Mouse (Mus musculus): ENCODE results near the gene Lztfl1. TPM values are rescaled to one million over a fixed set of nuclear protein-coding genes. Genes with fewer than 3 reads are reported as not detected.

Lztfl1 gene
- polyA plus RNA-seq, 1 experiment from 2014 or later = 65.8 TPM

DNA sequence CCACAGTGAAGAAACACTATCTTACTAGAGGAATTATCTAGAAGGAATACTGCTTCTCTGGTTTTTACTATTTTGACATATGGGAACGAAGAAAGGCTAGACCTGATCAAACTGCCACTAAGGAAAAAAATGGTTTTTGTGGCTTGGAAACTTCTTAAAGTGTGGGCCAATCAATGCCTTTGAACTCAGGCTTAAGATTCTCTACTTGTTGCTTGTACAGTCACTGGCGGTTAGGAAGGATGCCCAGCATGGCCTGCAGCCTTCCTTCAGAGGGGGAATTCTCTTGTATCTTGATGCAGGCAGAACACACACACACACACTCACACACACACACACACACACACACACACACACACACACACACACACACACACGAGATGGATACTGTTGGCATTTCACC, 16.6 kb upstream of the Lztfl1 start:
- H3K4me2 ChIP-seq = no peak overlapping the region
- ATAC-seq (ENCODE audit: insufficient number of reproducible peaks, insufficient read depth, low FRiP score, low TSS enrichment, low read depth) = no peak
- H3K36me3 ChIP-seq = no peaks in the 10 kb centered on the region
- no peaks in the 10 kb centered on the region for H3K27me3 ChIP-seq
- 65% methylated on average over 3 of the region's 3 CpGs for WGBS
- H3K9me3 ChIP-seq = no peaks in the 10 kb centered on the region
- no peak overlapping the region for H3K4me3 ChIP-seq
- H3K4me1 ChIP-seq = no peaks in the 10 kb centered on the region
- no peak overlapping the region for H3K9ac ChIP-seq
- no peak overlapping the region for H3K27ac ChIP-seq

GRCm38 (mm10) chr9:123731271-123731670, 13.8 kb upstream of the Lztfl1 start:
- WGBS = 74% methylated on average over 3 of the region's 3 CpGs
- H3K4me2 ChIP-seq = no peak overlapping the region
- peaks cover 2% of the 10 kb centered on the region; the same call in 1 of the 2 replicates for H3K27me3 ChIP-seq
- ATAC-seq (ENCODE audit: insufficient number of reproducible peaks, insufficient read depth, low FRiP score, low TSS enrichment, low read depth) = no peak
- no peak overlapping the region for H3K27ac ChIP-seq
- H3K9me3 ChIP-seq = no peaks in the 10 kb centered on the region
- H3K4me1 ChIP-seq = no peaks in the 10 kb centered on the region
- no peak overlapping the region for H3K4me3 ChIP-seq
- H3K9ac ChIP-seq = no peak overlapping the region
- no peaks in the 10 kb centered on the region for H3K36me3 ChIP-seq

GRCm38 (mm10) chr9:123722737-123723493, 5.4 kb upstream of the Lztfl1 start:
- Histone ChIP-seq H3K4me3 (no peak overlapping the region), H3K36me3 (no peaks in the 10 kb centered on the region), H3K27me3 (peaks cover 2% of the 10 kb centered on the region; the same call in 1 of the 2 replicates), H3K4me1 (no peaks in the 10 kb centered on the region), H3K9ac (no peak overlapping the region), H3K27ac (no peak overlapping the region), H3K4me2 (no peak overlapping the region), H3K9me3 (no peaks in the 10 kb centered on the region)
- no peak for ATAC-seq (ENCODE audit: insufficient number of reproducible peaks, insufficient read depth, low FRiP score, low TSS enrichment, low read depth)
- 64% methylated on average over 2 of the region's 2 CpGs for WGBS

DNA sequence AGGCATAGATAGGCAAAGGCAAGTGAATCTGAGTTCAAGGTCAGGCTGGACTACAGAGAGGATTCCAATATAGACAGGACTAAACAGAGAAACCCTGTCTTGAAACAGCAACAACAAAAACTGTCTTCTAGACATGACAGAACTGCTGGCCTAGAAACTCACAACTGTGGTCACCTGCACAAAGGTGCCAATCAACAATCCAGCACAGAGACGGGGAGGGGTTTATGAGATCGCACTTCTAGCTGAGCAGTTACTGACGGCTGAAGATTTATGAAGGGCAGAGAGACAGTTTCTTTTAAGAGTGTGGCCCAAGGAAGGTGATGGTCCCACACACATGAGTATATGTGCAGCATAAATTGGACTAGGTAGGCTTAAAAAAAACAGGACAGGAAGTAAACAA, 1.2 kb downstream of the Lztfl1 start:
- H3K9ac ChIP-seq = peak overlapping the region; percentile 51
- no peaks in the 10 kb centered on the region for H3K9me3 ChIP-seq
- H3K4me3 ChIP-seq = peak overlapping the region; percentile 87
- no peak for ATAC-seq (ENCODE audit: insufficient number of reproducible peaks, insufficient read depth, low FRiP score, low TSS enrichment, low read depth)
- H3K27ac ChIP-seq = no peak overlapping the region
- 71% methylated on average over 3 of the region's 3 CpGs for WGBS
- no peaks in the 10 kb centered on the region for H3K27me3 ChIP-seq
- peak overlapping the region; percentile 71 for H3K4me2 ChIP-seq
- H3K36me3 ChIP-seq = peaks cover 9% of the 10 kb centered on the region
- H3K4me1 ChIP-seq = peaks cover 6% of the 10 kb centered on the region

- no peak overlapping the region for H3K4me3 ChIP-seq
- peaks cover 6% of the 10 kb centered on the region for H3K4me1 ChIP-seq
- ATAC-seq (ENCODE audit: insufficient number of reproducible peaks, insufficient read depth, low FRiP score, low TSS enrichment, low read depth) = no peak
- H3K36me3 ChIP-seq = peaks cover 23% of the 10 kb centered on the region
- no peak overlapping the region for H3K9ac ChIP-seq
- H3K4me2 ChIP-seq = no peak overlapping the region
- WGBS = 73% methylated on average over 2 of the region's 2 CpGs
- H3K27me3 ChIP-seq = no peaks in the 10 kb centered on the region
- no peaks in the 10 kb centered on the region for H3K9me3 ChIP-seq
- no peak overlapping the region for H3K27ac ChIP-seq
Measured at GRCm38 (mm10) chr9:123713111-123713510, 4.4 kb downstream of the Lztfl1 start.

DNA sequence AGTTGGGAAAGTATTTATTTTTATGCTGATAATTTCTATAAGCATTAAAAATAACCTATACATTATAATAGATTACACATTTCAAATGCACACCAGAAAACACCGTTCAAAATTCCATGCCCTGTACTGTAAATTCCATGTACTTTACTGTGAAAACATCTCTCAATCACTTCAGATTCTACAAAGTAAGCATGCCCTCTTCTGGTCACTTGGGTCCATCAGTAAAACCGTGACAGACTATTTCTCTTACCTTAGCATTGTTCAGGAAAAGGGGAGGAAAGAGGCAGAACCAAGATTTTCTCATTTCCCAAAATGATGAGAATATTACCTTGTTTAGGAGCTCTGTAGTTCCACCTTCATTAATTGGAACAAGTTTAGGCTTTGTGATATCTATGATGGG, 8.3 kb downstream of the Lztfl1 start:
- WGBS = 41% methylated on average over 2 of the region's 2 CpGs
- Histone ChIP-seq H3K27me3 (no peaks in the 10 kb centered on the region), H3K4me1 (no peaks in the 10 kb centered on the region), H3K4me3 (no peak overlapping the region), H3K4me2 (no peak overlapping the region), H3K9me3 (no peaks in the 10 kb centered on the region), H3K9ac (no peak overlapping the region), H3K27ac (no peak overlapping the region), H3K36me3 (peaks cover 37% of the 10 kb centered on the region)
- no peak for ATAC-seq (ENCODE audit: insufficient number of reproducible peaks, insufficient read depth, low FRiP score, low TSS enrichment, low read depth)

DNA sequence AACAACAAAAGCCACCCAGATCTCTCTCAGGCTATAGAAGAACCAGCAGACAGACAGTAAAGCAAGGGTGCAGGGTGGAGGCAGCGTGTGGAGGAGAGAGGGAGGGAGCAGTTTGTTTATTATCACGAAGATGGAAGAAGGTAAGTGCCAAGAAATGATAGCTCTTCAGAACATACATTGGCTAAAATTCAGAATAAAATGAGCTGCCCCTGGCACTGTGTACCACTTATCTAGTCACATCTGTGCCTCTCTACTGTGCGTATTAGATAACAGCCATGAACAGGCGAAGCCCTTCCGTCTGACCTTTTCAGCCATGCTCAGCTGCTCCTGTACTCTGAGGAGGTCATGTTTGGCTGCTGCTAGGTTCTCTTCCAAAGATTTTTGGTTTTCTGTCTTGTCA, 15.7 kb downstream of the Lztfl1 start:
- peaks cover 43% of the 10 kb centered on the region for H3K36me3 ChIP-seq
- no peak overlapping the region for H3K27ac ChIP-seq
- H3K4me2 ChIP-seq = no peak overlapping the region
- no peaks in the 10 kb centered on the region for H3K27me3 ChIP-seq
- no peak for ATAC-seq (ENCODE audit: insufficient number of reproducible peaks, insufficient read depth, low FRiP score, low TSS enrichment, low read depth)
- 90% methylated on average over 5 of the region's 5 CpGs for WGBS
- no peaks in the 10 kb centered on the region for H3K9me3 ChIP-seq
- no peak overlapping the region for H3K4me3 ChIP-seq
- H3K4me1 ChIP-seq = no peaks in the 10 kb centered on the region
- no peak overlapping the region for H3K9ac ChIP-seq

GRCm38 (mm10) chr9:123695634-123696302, 21.7 kb downstream of the Lztfl1 start:
- no peak overlapping the region for H3K27ac ChIP-seq
- H3K27me3 ChIP-seq = no peaks in the 10 kb centered on the region
- H3K36me3 ChIP-seq = peaks cover 33% of the 10 kb centered on the region
- no peak overlapping the region for H3K9ac ChIP-seq
- no peak overlapping the region for H3K4me2 ChIP-seq
- no peaks in the 10 kb centered on the region for H3K4me1 ChIP-seq
- ATAC-seq (ENCODE audit: insufficient number of reproducible peaks, insufficient read depth, low FRiP score, low TSS enrichment, low read depth) = no peak
- H3K9me3 ChIP-seq = no peaks in the 10 kb centered on the region
- 92% methylated on average over 3 of the region's 3 CpGs for WGBS
- no peak overlapping the region for H3K4me3 ChIP-seq

- Histone ChIP-seq H3K9ac (no peak overlapping the region), H3K4me2 (no peak overlapping the region), H3K9me3 (no peaks in the 10 kb centered on the region), H3K27me3 (no peaks in the 10 kb centered on the region), H3K4me1 (no peaks in the 10 kb centered on the region), H3K27ac (no peak overlapping the region), H3K4me3 (no peak overlapping the region), H3K36me3 (peaks cover 13% of the 10 kb centered on the region; the same call in 1 of the 2 replicates)
- no peak for ATAC-seq (ENCODE audit: insufficient number of reproducible peaks, insufficient read depth, low FRiP score, low TSS enrichment, low read depth)
- WGBS = 69% methylated on average over 1 of the region's 1 CpGs
Measured at GRCm38 (mm10) chr9:123688227-123688626, 29.3 kb downstream of the Lztfl1 start.

DNA sequence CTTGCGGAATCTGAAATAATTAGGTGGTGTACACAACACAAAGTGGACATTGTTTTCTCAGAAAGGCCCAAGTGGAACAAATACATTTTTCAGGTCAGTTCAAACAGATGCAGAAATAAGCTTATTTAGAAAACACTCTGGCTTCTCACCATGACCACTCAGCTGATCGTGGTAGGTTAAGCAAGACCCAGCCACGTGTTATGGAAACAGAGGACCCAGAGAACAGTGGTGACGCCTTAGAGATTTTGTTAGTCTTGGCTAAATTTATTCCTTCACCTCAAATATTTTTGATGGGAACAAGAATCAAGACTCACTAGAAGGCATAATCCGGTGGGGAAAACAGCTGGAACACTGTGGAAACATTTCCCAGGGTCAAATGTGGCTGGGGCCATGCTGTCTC, 31.3 kb downstream of the Lztfl1 start:
- 75% methylated on average over 5 of the region's 5 CpGs for WGBS
- no peak overlapping the region for H3K4me3 ChIP-seq
- ATAC-seq (ENCODE audit: insufficient number of reproducible peaks, insufficient read depth, low FRiP score, low TSS enrichment, low read depth) = no peak
- peaks cover 2% of the 10 kb centered on the region for H3K27me3 ChIP-seq
- H3K4me1 ChIP-seq = no peaks in the 10 kb centered on the region
- H3K9me3 ChIP-seq = no peaks in the 10 kb centered on the region
- no peaks in the 10 kb centered on the region for H3K36me3 ChIP-seq
- no peak overlapping the region for H3K27ac ChIP-seq
- H3K9ac ChIP-seq = no peak overlapping the region
- H3K4me2 ChIP-seq = no peak overlapping the region

DNA sequence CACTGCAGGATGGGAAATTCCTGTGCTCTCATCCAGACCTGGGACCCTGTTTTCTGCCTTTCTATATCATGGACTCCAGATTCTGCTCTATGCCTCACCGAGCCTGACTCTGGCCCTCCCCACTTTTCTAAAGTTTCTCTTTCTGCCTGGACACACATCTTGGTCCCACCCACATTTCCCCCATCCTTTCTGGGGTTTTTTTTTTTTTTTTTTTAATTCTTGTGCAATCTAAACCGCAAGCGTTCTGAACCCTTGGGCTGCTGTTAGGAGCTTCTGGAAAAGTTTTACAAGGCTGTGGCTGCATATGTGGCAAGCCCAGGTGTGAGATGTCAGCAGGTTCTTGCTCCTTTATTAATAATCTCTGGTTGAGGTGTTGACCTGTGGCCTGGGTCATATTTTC, 33.8 kb downstream of the Lztfl1 start:
- 55% methylated on average over 3 of the region's 3 CpGs for WGBS
- no peaks in the 10 kb centered on the region for H3K9me3 ChIP-seq
- ATAC-seq (ENCODE audit: insufficient number of reproducible peaks, insufficient read depth, low FRiP score, low TSS enrichment, low read depth) = no peak
- no peak overlapping the region for H3K9ac ChIP-seq
- peaks cover 4% of the 10 kb centered on the region for H3K4me1 ChIP-seq
- no peak overlapping the region for H3K4me3 ChIP-seq
- H3K27ac ChIP-seq = no peak overlapping the region
- H3K4me2 ChIP-seq = no peak overlapping the region
- peaks cover 26% of the 10 kb centered on the region for H3K27me3 ChIP-seq
- no peaks in the 10 kb centered on the region for H3K36me3 ChIP-seq

DNA sequence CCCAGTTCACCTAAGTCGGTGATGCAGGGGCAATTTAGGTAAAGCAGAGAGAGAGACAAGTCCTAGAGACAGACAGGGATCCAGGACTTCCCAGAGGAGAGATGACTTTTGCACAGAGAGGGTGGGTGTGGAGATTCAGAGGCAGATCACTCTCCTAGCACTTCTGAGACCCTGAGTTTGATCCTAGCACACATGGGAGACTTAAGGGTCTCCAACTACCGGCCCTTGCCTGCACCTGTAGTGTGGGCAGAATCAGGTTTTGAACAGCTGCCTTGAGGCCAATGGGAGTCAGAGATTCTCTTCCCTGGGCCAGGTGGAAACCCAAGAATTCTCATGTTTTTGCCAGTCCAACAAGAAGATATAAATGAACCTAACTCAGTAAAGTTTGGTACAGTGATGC, 38.3 kb downstream of the Lztfl1 start:
- WGBS = 15% methylated on average over 2 of the region's 2 CpGs
- peaks cover 10% of the 10 kb centered on the region for H3K4me1 ChIP-seq
- peak overlapping the region; percentile 64; the same call in 1 of the 2 replicates for H3K9ac ChIP-seq
- H3K4me2 ChIP-seq = peak overlapping the region; percentile 79
- H3K9me3 ChIP-seq = no peaks in the 10 kb centered on the region
- H3K4me3 ChIP-seq = peak overlapping the region; percentile 47
- peaks cover 70% of the 10 kb centered on the region for H3K27me3 ChIP-seq
- ATAC-seq (ENCODE audit: insufficient number of reproducible peaks, insufficient read depth, low FRiP score, low TSS enrichment, low read depth) = no peak
- H3K27ac ChIP-seq = no peak overlapping the region
- H3K36me3 ChIP-seq = no peaks in the 10 kb centered on the region

Data from embryonic facial prominence, embryonic 13.5 days (tissue).